Mouse (Mus musculus) kidney, embryonic 15.5 days (tissue): ENCODE data around the gene Gm21970. TPM values are rescaled to one million over a fixed set of nuclear protein-coding genes. Genes with fewer than 3 reads are reported as not detected.

Source experiments
- ATAC-seq: fragments of 200-750 bp; cut with Nextera tagmentation; replicated peaks from 2 replicates; pipeline ENCODE4 v1.8.0; 2017; ENCODE audit warnings: moderate TSS enrichment; ENCODE audit not compliant: low FRiP score
- H3K27ac ChIP-seq: fragments of 300-500 bp; sonication (generic); 2 replicates; pipeline ENCODE4 v1.5.1; 2015; ENCODE audit warnings: mild to moderate bottlenecking, inconsistent platforms
- H3K27me3 ChIP-seq: fragments of 300-500 bp; sonication (generic); 2 replicates; pipeline ENCODE4 v1.6.1; 2015; ENCODE audit warnings: inconsistent platforms
- H3K36me3 ChIP-seq: fragments of 300-500 bp; sonication (generic); 2 replicates; pipeline ENCODE4 v1.6.1; 2015; ENCODE audit warnings: inconsistent platforms
- H3K4me1 ChIP-seq: fragments of 300-500 bp; sonication (generic); 2 replicates; pipeline ENCODE4 v1.6.1; 2015; ENCODE audit warnings: inconsistent platforms
- H3K4me2 ChIP-seq: fragments of 300-500 bp; sonication (generic); 2 replicates; pipeline ENCODE4 v1.6.1; 2015; ENCODE audit warnings: moderate library complexity, mild to moderate bottlenecking, inconsistent platforms
- H3K4me3 ChIP-seq: fragments of 300-500 bp; sonication (generic); replicated peaks from 2 replicates; pipeline ENCODE4 v1.5.1; 2015; ENCODE audit warnings: mild to moderate bottlenecking, inconsistent platforms
- H3K9ac ChIP-seq: fragments of 300-500 bp; sonication (generic); 2 replicates; pipeline ENCODE4 v1.6.1; 2015; ENCODE audit warnings: mild to moderate bottlenecking, inconsistent platforms
- H3K9me3 ChIP-seq: fragments of 300-500 bp; sonication (generic); replicated peaks from 2 replicates; pipeline ENCODE4 v1.6.1; 2016; ENCODE audit warnings: inconsistent platforms
- WGBS: fragments of 180-500 bp; shearing (Covaris S2); methylation state at CpG from one replicate; pipeline ENCODE4 v1.1.7; 2015; ENCODE audit warnings: mixed read lengths; 5-methylcytosine and 5-hydroxymethylcytosine counted together
- polyA plus RNA-seq: library from polyadenylated mRNA; unstranded; fragments of >200 nt; fragmentation: Nextera tagmentation; extraction: Ambion mirVana; gene quantifications from 2 replicates; pipeline ENCODE4 v1.2.1, GENCODE M21; 2015

Gm21970 gene
- polyA plus RNA-seq, 1 experiment from 2014 or later = not detected

DNA sequence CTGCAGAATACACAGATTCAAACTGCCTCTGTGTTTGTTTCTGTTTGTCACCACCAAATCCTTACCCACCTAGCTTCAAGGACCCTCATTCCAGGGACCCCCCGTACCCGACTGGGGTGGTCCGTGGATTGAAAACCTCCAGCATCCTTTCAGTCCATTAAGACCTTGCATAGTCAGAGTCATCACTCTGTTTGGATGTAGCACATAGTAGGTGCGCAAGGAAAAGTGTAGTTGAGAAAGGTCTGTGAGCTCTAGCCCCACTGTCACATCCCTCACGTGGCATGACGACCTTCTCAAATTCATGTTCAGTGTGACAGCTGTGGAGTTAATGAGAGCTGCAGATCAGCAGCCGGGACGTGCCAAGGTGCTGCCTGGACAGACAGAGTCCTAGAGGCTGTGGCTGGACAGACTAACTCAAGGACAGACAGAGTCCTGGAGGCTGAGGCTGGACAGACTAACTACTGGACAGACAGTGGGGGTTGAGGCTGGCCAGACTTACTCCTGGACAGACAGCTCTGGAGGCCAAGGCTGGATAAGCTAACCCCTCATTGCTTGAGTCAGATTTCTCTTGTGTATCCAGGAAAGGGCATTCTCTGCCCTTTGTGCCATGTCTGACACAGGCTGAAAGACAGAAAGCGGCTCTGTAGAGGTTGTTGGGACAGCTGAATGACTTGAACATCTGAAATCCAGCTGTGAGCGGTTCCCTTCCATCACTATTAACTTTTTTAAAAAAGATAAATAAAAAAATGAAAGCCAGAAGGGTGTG, 34.6 kb upstream of the Gm21970 start:
- H3K27ac ChIP-seq = no peak overlapping the region
- H3K4me2 ChIP-seq = no peak overlapping the region
- no peak for ATAC-seq
- no peaks in the 10 kb centered on the region for H3K36me3 ChIP-seq
- 70% methylated on average over 10 of the region's 10 CpGs for WGBS
- no peak overlapping the region for H3K9ac ChIP-seq
- H3K4me3 ChIP-seq = no peak overlapping the region
- peaks cover 33% of the 10 kb centered on the region for H3K27me3 ChIP-seq
- H3K9me3 ChIP-seq = no peaks in the 10 kb centered on the region
- H3K4me1 ChIP-seq = peaks cover 13% of the 10 kb centered on the region

DNA sequence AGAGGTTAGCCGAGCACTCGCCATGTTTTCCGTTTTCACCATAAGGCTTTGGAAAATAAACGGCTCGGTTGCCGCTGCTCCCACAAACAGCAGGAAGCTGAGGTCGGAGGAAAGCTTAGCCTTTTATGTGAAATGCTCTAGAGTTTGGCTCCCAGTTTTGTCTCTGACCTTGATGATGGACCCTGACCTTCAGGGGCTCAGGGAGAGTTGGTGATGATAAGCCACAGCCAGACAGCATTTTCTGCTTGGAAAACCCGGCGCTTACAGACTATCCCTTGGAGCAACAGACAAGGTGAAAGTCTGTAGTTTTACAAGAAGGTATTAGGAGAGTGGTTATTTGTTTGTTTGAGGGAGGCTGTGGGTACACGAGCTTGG, 34.0 kb upstream of the Gm21970 start:
- Histone ChIP-seq H3K4me2 (no peak overlapping the region), H3K27me3 (peaks cover 29% of the 10 kb centered on the region), H3K4me3 (no peak overlapping the region), H3K9me3 (no peaks in the 10 kb centered on the region), H3K36me3 (no peaks in the 10 kb centered on the region), H3K27ac (no peak overlapping the region), H3K4me1 (peaks cover 18% of the 10 kb centered on the region), H3K9ac (no peak overlapping the region)
- no peak for ATAC-seq
- 41% methylated on average over 10 of the region's 10 CpGs for WGBS

DNA sequence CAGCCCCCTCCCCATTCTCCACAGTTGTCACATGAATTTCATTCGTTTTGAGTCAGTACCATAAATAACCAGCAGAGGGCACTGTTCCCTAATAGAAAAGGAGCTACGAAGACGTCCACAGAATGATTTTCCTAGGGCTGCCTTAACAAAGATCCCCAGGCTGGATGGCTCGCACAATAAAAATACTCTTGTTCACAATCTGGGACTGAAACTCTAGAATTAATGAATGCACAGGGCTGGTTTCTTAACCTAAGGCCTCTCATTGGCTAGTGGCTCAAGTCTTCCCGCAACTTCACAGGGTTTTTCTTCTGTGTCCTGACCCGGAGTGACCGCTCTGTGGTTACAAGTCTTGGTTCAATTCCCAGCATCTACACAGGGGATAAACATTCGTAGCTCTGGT, 33.0 kb upstream of the Gm21970 start:
- no peak for ATAC-seq
- H3K27me3 ChIP-seq = peaks cover 18% of the 10 kb centered on the region
- WGBS = 34% methylated on average over 8 of the region's 8 CpGs

DNA sequence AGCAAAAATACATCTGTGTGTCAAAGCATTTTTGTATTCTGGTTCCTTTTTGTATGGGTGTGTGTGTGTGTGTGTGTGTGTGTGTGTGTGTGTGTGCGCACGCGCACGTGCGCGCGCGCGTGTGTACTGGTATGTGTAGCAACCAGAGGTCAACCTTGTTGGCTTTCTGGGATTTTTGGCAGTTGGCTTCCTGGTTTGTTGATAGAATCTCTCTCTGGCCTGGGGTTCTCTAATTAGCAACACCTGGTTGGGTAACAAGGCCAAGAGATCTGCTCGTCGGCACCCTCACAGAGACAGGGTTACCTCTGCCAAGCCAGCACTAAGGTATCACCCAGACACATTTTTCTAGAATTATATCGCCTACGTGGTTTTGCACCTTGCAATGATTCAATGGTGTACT, 32.0 kb upstream of the Gm21970 start:
- Histone ChIP-seq H3K9ac (no peak overlapping the region), H3K9me3 (no peaks in the 10 kb centered on the region), H3K36me3 (no peaks in the 10 kb centered on the region), H3K4me1 (peaks cover 36% of the 10 kb centered on the region), H3K27me3 (peaks cover 9% of the 10 kb centered on the region; the same call in 1 of the 2 replicates), H3K27ac (no peak overlapping the region), H3K4me3 (no peak overlapping the region), H3K4me2 (no peak overlapping the region)
- WGBS = 92% methylated on average over 13 of the region's 13 CpGs
- ATAC-seq = no peak

More for the DNA sequence above, 33.0 kb upstream of the Gm21970 start:
- Histone ChIP-seq H3K4me2 (no peak overlapping the region), H3K36me3 (no peaks in the 10 kb centered on the region), H3K4me3 (no peak overlapping the region), H3K9ac (no peak overlapping the region), H3K27ac (no peak overlapping the region), H3K9me3 (no peaks in the 10 kb centered on the region), H3K4me1 (peaks cover 27% of the 10 kb centered on the region)

DNA sequence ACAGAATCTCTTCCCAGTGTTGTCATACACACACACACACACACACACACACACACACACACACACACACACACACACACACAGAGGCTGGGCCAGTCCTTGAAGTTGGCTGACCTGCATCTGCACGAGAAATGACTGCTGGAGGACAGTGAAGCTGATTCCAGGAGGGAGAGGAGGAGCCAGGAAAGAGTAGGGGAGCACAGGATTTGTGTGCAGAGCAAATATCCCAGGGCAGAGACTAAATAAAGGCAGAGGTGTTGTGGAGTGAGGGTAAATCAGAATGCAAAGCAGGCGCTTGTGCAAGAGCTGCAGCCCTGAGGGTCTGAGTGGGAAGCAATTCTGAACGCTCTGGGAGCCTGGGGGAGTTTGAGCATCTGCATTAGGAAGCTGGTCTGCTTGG, 31.4 kb upstream of the Gm21970 start:
- Histone ChIP-seq H3K9me3 (no peaks in the 10 kb centered on the region), H3K4me1 (peaks cover 37% of the 10 kb centered on the region), H3K27ac (no peak overlapping the region), H3K36me3 (no peaks in the 10 kb centered on the region), H3K27me3 (0 out of 2 replicates have a peak, but pooled peaks cover 3% of the 10 kb centered on the region), H3K4me3 (no peak overlapping the region), H3K9ac (no peak overlapping the region), H3K4me2 (no peak overlapping the region)
- 51% methylated on average over 3 of the region's 3 CpGs for WGBS
- ATAC-seq = no peak

DNA sequence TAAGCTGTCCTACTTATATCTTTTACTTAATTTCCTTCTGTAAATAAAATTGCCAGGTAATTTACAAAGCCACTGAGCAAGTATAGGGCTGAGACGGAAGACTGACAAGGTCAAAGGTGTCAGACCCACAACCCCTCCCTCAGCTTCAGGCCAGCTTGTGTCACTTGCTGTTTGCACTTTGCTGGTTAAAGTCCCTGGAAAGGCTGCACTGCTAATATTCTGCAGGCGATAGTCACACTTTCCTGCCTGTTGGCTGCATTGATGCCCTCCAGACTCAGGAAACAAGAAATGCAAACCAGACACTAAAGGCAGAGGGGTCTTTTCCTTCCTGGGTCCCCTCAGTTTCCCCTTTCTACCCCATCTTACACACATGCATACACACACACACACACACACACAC, 29.5 kb upstream of the Gm21970 start:
- H3K9ac ChIP-seq = no peak overlapping the region
- H3K4me3 ChIP-seq = no peak overlapping the region
- ATAC-seq = no peak
- peaks cover 40% of the 10 kb centered on the region for H3K4me1 ChIP-seq
- no peaks in the 10 kb centered on the region for H3K27me3 ChIP-seq
- no peaks in the 10 kb centered on the region for H3K36me3 ChIP-seq
- WGBS = 46% methylated on average over 2 of the region's 2 CpGs
- no peak overlapping the region for H3K4me2 ChIP-seq
- H3K9me3 ChIP-seq = no peaks in the 10 kb centered on the region
- peak overlapping the region; percentile 90 for H3K27ac ChIP-seq

DNA sequence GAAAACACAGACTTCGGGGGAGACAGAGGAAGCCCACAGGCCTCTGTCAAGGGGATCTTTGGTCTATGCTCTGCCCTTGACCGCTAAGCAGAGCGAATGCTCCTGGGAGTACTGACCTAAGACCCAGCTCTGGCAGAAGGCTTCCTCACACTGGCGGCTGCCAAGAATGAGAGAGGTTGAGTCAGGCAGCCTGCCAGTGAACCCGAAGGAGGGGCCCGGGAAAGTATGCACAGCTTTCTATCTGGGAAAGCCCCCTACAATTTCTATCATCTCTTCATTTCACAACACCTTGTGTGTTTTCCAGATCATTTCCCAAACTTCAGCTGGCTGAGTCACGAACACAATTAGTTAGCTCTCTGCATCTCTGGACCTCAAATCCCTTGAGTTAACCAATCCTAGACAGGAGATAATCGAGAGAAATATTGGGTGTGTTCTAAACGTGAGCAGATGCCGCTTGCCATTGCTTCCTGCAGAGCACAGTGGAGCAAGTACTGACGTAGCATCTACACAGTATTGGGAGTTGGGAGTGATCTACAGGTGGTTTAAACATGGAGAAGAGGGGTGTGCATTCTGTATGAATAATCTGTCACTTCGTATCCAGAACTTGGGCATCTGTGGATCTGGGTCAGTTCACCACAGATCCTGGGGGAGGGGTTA, 28.8 kb upstream of the Gm21970 start:
- Histone ChIP-seq H3K27me3 (no peaks in the 10 kb centered on the region), H3K27ac (peak overlapping the region; percentile 90), H3K9ac (no peak overlapping the region; the same call in 1 of the 2 replicates), H3K36me3 (no peaks in the 10 kb centered on the region), H3K4me2 (peak overlapping the region; percentile 19; the same call in 1 of the 2 replicates), H3K9me3 (no peaks in the 10 kb centered on the region), H3K4me1 (peaks cover 33% of the 10 kb centered on the region), H3K4me3 (no peak overlapping the region)
- no peak for ATAC-seq
- WGBS = 46% methylated on average over 12 of the region's 12 CpGs

DNA sequence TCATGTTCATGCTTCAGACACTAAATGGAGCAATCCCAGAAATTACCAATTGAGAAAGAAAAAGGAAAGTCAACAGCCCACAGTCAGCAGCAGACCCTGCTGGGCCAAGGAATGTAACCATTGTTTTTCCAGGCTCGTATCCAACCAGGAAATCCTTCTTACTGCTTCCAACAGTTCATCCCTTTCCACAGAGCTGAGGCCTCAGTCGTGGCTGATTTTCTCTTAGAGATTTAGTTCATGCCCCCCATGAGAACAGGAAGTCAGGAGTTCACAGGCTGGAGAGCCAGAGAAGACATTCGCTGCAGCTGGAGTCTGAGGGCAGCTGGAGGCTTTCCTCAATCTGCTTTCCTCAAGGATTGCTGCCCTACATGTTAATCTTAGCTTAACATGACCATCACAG, 28.0 kb upstream of the Gm21970 start:
- Histone ChIP-seq H3K4me2 (0 out of 2 replicates have a peak overlapping the region, but pooled peaks have one; percentile 19), H3K36me3 (no peaks in the 10 kb centered on the region), H3K27me3 (no peaks in the 10 kb centered on the region), H3K9me3 (no peaks in the 10 kb centered on the region), H3K4me3 (no peak overlapping the region), H3K27ac (peak overlapping the region; percentile 90), H3K9ac (no peak overlapping the region), H3K4me1 (peaks cover 33% of the 10 kb centered on the region)
- ATAC-seq = peak; percentile 79
- 27% methylated on average over 3 of the region's 3 CpGs for WGBS

DNA sequence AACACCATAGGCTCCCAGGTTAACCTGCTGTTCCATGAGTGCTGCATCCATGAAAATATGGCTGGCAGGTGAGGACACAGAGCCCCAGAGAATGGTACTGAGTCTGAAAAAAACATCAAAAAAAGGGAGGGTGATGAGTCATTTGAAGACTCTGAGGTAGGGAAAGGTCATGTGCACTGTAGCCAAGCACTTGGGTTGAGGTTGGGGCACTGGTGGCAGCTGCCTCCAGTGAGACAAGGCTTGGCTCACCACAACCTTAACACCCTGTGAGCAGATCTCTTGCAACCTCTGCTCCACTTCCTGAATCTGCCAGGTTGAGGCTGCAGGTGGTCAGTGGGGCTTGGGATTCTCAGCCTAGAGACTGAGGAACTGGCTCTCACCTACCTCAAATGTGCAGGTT, 25.0 kb upstream of the Gm21970 start:
- Histone ChIP-seq H3K4me2 (no peak overlapping the region), H3K27me3 (no peaks in the 10 kb centered on the region), H3K9ac (no peak overlapping the region), H3K4me1 (peaks cover 28% of the 10 kb centered on the region), H3K9me3 (no peaks in the 10 kb centered on the region), H3K4me3 (no peak overlapping the region), H3K36me3 (no peaks in the 10 kb centered on the region), H3K27ac (no peak overlapping the region)
- ATAC-seq = no peak

DNA sequence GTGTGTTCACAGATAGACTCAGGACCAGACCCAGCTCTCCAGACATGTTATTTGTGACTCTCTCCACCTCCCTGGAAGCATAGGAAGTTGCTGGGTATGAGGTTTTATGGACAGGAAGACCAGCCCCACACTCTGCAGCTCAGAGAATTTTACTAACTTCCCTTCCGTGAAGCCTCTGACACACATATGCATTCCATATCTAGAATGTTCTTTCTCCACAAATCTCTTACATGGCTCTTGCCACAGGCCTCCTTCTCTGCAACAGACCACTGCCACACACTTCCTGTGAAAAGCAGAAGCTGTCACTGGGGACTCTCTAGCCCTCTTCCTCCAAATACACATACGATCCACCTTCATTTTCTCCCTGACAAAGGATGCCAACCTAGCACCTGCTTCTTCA, 24.5 kb upstream of the Gm21970 start:
- peaks cover 26% of the 10 kb centered on the region for H3K4me1 ChIP-seq
- no peak overlapping the region for H3K27ac ChIP-seq
- H3K9ac ChIP-seq = no peak overlapping the region
- no peaks in the 10 kb centered on the region for H3K9me3 ChIP-seq
- no peak overlapping the region for H3K4me2 ChIP-seq
- no peaks in the 10 kb centered on the region for H3K36me3 ChIP-seq
- H3K4me3 ChIP-seq = no peak overlapping the region
- ATAC-seq = no peak
- no peaks in the 10 kb centered on the region for H3K27me3 ChIP-seq
- 73% methylated on average over 2 of the region's 2 CpGs for WGBS

DNA sequence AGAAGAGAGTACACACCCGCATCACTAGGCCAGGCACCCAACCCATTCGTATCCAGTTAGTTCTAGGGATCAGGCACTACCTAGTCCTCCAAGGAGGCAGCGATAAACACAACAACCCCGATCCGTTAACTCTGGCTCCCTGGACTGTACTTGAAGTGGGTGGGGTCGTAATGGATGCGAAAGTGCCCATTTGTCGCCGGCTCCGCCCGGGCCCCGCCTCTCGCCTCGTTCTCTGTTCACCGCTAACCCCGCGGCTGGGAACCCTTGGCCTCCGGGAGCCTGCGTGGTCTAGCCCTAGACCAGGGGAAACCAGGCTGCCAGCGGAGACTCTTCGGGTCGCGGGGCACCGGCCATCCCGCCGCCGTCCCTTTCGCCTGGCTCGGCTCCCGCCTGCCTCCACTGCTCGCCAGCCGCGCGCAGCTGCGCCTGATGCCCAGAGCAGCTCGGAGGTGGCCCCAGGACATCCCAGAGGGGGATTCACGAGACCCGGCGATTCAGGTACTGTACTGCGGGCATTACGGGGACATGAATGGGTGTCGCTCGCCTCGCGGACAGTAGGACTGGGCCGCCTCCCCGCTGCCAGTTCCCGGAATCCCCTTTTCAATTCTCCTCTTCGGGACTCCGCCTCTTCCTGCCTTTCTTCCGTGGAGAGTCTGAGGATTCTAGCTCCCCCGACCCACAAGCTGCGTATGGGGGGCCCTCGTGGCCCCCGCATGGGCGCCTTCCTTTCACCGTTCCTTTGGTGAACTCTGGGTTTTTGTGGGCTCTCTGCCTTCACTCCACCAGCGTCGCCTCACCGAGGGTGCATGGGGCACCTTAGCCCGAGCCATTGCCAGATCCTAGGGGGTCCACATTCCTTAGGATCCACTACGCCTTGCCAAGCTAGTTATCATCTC, 18.7 kb upstream of the Gm21970 start, which contains the start of gene Ifnar2:
Gene Ifnar2, plus strand, starts transcription at position 207 of the 896 bp plus-strand sequence.
- H3K27ac ChIP-seq = peak within 1 kb of the TSS; percentile 97
- WGBS = under 1% methylated on average over 62 of the region's 62 CpGs
- ATAC-seq = peak; percentile 96

More for the DNA sequence above, 18.7 kb upstream of the Gm21970 start, which contains the start of gene Ifnar2:
- Histone ChIP-seq H3K9ac (peak within 1 kb of the TSS; percentile 96), H3K4me1 (peaks cover 16% of the 10 kb centered on the region), H3K4me3 (peak within 1 kb of the TSS; percentile 93), H3K9me3 (no peaks in the 10 kb centered on the region), H3K27me3 (no peaks in the 10 kb centered on the region), H3K36me3 (peaks cover 8% of the 10 kb centered on the region; the same call in 1 of the 2 replicates), H3K4me2 (peak within 1 kb of the TSS; percentile 70)
